Mouse (Mus musculus) heart, embryonic 16.5 days (tissue): ENCODE measurements around the gene Gxylt2. TPM values are rescaled to one million over a fixed set of nuclear protein-coding genes. Genes with fewer than 3 reads are reported as not detected.

Experiments used
- ATAC-seq: fragments of 200-750 bp; cut with Nextera tagmentation; replicated peaks from 2 replicates; pipeline ENCODE4 v1.8.0; 2017; ENCODE audit warnings: moderate number of reproducible peaks; ENCODE audit not compliant: insufficient read depth, low FRiP score; ENCODE audit errors: extremely low read depth
- H3K27ac ChIP-seq: fragments of 300-500 bp; sonication (generic); 2 replicates; pipeline ENCODE4 v1.5.1; 2014; ENCODE audit warnings: mild to moderate bottlenecking, low read length, control low read depth, moderate library complexity
- H3K27me3 ChIP-seq: fragments of 300-500 bp; sonication (generic); 2 replicates; pipeline ENCODE4 v1.6.1; 2014; ENCODE audit warnings: low read length, mixed read lengths; ENCODE audit not compliant: control insufficient read depth, insufficient read depth
- H3K36me3 ChIP-seq: fragments of 300-500 bp; sonication (generic); 2 replicates; pipeline ENCODE4 v1.6.1; 2014; ENCODE audit not compliant: control insufficient read depth, insufficient read depth
- H3K4me1 ChIP-seq: fragments of 300-500 bp; sonication (generic); 2 replicates; pipeline ENCODE4 v1.6.1; 2014; ENCODE audit warnings: low read length, mixed read lengths; ENCODE audit not compliant: control insufficient read depth, insufficient read depth
- H3K4me2 ChIP-seq: fragments of 300-500 bp; sonication (generic); 2 replicates; pipeline ENCODE4 v1.6.1; 2014; ENCODE audit warnings: low read depth, mild to moderate bottlenecking, control low read depth, low read length
- H3K4me3 ChIP-seq: fragments of 300-500 bp; sonication (generic); 2 replicates; pipeline ENCODE4 v1.5.1; 2014; ENCODE audit warnings: mild to moderate bottlenecking, control low read depth, low read length
- H3K9ac ChIP-seq: fragments of 300-500 bp; sonication (generic); 2 replicates; pipeline ENCODE4 v1.6.1; 2014; ENCODE audit warnings: low read length, control low read depth
- H3K9me3 ChIP-seq: fragments of 300-500 bp; sonication (generic); replicated peaks from 2 replicates; pipeline ENCODE4 v1.6.1; 2016; ENCODE audit warnings: low read length; ENCODE audit not compliant: control insufficient read depth
- WGBS: fragments of 180-500 bp; shearing (Covaris S2); extraction: QIAGEN DNeasy Blood & Tissue Kit; methylation state at CpG from one replicate; pipeline ENCODE4 v1.1.7; 2014; 5-methylcytosine and 5-hydroxymethylcytosine counted together
- polyA plus RNA-seq: library from polyadenylated mRNA; unstranded; fragments of >200 nt; fragmentation: Nextera tagmentation; extraction: Ambion mirVana; gene quantifications from 2 replicates; pipeline ENCODE4 v1.2.1, GENCODE M21; 2015

Gxylt2 gene
- polyA plus RNA-seq: 3.4 and 3.6 TPM in 2 replicates

GRCm38 (mm10) chr6:100704574-100705365 is at the start of gene Gxylt2:
Gene Gxylt2 (plus strand): TSS chr6:100704734.
- peaks cover 10% of the 10 kb centered on the region for H3K4me1 ChIP-seq
- peak; percentile 91 for ATAC-seq
- H3K9me3 ChIP-seq: no peaks in the 10 kb centered on the region
- H3K4me3 ChIP-seq: peak within 1 kb of the TSS; percentile 62
- H3K27ac ChIP-seq: peak within 1 kb of the TSS; percentile 51; the same call in 1 of the 2 replicates
- H3K4me2 ChIP-seq: peak within 1 kb of the TSS; percentile 95
- peak within 1 kb of the TSS; percentile 79 for H3K9ac ChIP-seq
- WGBS: under 1% methylated on average over 76 of the region's 77 CpGs
- H3K27me3 ChIP-seq: peaks cover 25% of the 10 kb centered on the region
- H3K36me3 ChIP-seq: no peaks in the 10 kb centered on the region

GRCm38 (mm10) chr6:100660395-100660794 is 44.1 kb upstream of the Gxylt2 start:
- 75% methylated on average over 5 of the region's 5 CpGs for WGBS
- Histone ChIP-seq H3K9me3 (no peaks in the 10 kb centered on the region), H3K36me3 (peaks cover 12% of the 10 kb centered on the region), H3K4me1 (no peaks in the 10 kb centered on the region), H3K4me3 (no peak overlapping the region), H3K27me3 (no peaks in the 10 kb centered on the region), H3K9ac (no peak overlapping the region), H3K27ac (no peak overlapping the region), H3K4me2 (no peak overlapping the region)
- ATAC-seq: peak; percentile 49; the same call in 1 of the 2 replicates

GRCm38 (mm10) chr6:100662224-100662623 is 42.3 kb upstream of the Gxylt2 start:
- no peaks in the 10 kb centered on the region for H3K9me3 ChIP-seq
- H3K36me3 ChIP-seq: peaks cover 12% of the 10 kb centered on the region
- H3K27me3 ChIP-seq: no peaks in the 10 kb centered on the region
- no peak overlapping the region for H3K4me3 ChIP-seq
- ATAC-seq: no peak; the same call in 1 of the 2 replicates
- no peak overlapping the region for H3K9ac ChIP-seq
- H3K4me1 ChIP-seq: no peaks in the 10 kb centered on the region
- WGBS: 61% methylated on average over 6 of the region's 6 CpGs
- H3K4me2 ChIP-seq: no peak overlapping the region
- no peak overlapping the region for H3K27ac ChIP-seq

- Histone ChIP-seq H3K4me3 (no peak overlapping the region), H3K9me3 (no peaks in the 10 kb centered on the region), H3K36me3 (peaks cover 12% of the 10 kb centered on the region), H3K27ac (no peak overlapping the region), H3K27me3 (no peaks in the 10 kb centered on the region), H3K4me1 (peaks cover 7% of the 10 kb centered on the region), H3K9ac (no peak overlapping the region), H3K4me2 (no peak overlapping the region)
- ATAC-seq: no peak
- 89% methylated on average over 8 of the region's 8 CpGs for WGBS
Observed at GRCm38 (mm10) chr6:100667644-100668043, 36.9 kb upstream of the Gxylt2 start.

- Histone ChIP-seq H3K4me2 (no peak overlapping the region), H3K9ac (no peak overlapping the region), H3K4me3 (no peak overlapping the region), H3K36me3 (peaks cover 10% of the 10 kb centered on the region), H3K27me3 (no peaks in the 10 kb centered on the region), H3K27ac (no peak overlapping the region), H3K4me1 (peaks cover 7% of the 10 kb centered on the region), H3K9me3 (no peaks in the 10 kb centered on the region)
- 29% methylated on average over 2 of the region's 2 CpGs for WGBS
- no peak for ATAC-seq
Observed at GRCm38 (mm10) chr6:100668858-100669257, 35.7 kb upstream of the Gxylt2 start.

GRCm38 (mm10) chr6:100670370-100670841 is 34.1 kb upstream of the Gxylt2 start:
- Histone ChIP-seq H3K27me3 (no peaks in the 10 kb centered on the region), H3K9ac (peak overlapping the region; percentile 86), H3K4me1 (peaks cover 7% of the 10 kb centered on the region), H3K27ac (peak overlapping the region; percentile 59), H3K4me3 (peak overlapping the region; percentile 98), H3K36me3 (no peaks in the 10 kb centered on the region), H3K4me2 (peak overlapping the region; percentile 95), H3K9me3 (no peaks in the 10 kb centered on the region)
- ATAC-seq: peak; percentile 45
- under 1% methylated on average over 32 of the region's 32 CpGs for WGBS

GRCm38 (mm10) chr6:100670880-100671344 is 33.6 kb upstream of the Gxylt2 start, which contains the start of gene Shq1:
Gene Shq1 (minus strand): TSS chr6:100671157.
- no peaks in the 10 kb centered on the region for H3K9me3 ChIP-seq
- peak; percentile 91 for ATAC-seq
- H3K4me2 ChIP-seq: peak within 1 kb of the TSS; percentile 95
- H3K36me3 ChIP-seq: no peaks in the 10 kb centered on the region
- H3K9ac ChIP-seq: peak within 1 kb of the TSS; percentile 86
- WGBS: under 1% methylated on average over 49 of the region's 49 CpGs
- peak within 1 kb of the TSS; percentile 98 for H3K4me3 ChIP-seq
- H3K27me3 ChIP-seq: no peaks in the 10 kb centered on the region
- peaks cover 7% of the 10 kb centered on the region for H3K4me1 ChIP-seq
- peak within 1 kb of the TSS; percentile 59 for H3K27ac ChIP-seq

GRCm38 (mm10) chr6:100671401-100671800 is 33.1 kb upstream of the Gxylt2 start:
- H3K27ac ChIP-seq: no peak overlapping the region
- ATAC-seq: no peak
- peaks cover 7% of the 10 kb centered on the region for H3K4me1 ChIP-seq
- H3K4me3 ChIP-seq: peak overlapping the region; percentile 98
- H3K9ac ChIP-seq: no peak overlapping the region; the same call in 1 of the 2 replicates
- H3K36me3 ChIP-seq: no peaks in the 10 kb centered on the region
- H3K4me2 ChIP-seq: peak overlapping the region; percentile 95
- no peaks in the 10 kb centered on the region for H3K9me3 ChIP-seq
- WGBS: 6% methylated on average over 7 of the region's 7 CpGs
- no peaks in the 10 kb centered on the region for H3K27me3 ChIP-seq

DNA sequence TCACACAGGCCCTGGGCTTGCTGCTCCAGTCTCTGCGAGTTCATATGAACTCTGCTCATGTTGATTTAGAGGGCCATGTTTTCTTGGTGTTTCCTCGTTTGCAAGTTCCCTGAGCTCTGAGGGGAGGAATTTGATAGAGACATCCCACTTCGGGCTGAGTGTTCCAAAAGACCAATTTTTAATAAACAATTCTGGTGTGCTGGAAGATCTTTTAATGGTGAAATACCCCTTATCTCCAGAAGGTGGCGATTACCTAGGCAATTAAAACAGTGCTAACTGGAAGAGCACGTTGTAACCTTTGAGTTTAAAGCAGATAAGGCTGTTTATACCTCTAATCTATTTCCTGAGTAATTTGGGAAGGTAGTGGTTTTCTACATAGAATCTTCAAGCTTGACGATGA is 29.6 kb upstream of the Gxylt2 start:
- no peak overlapping the region for H3K27ac ChIP-seq
- H3K4me3 ChIP-seq: no peak overlapping the region
- no peaks in the 10 kb centered on the region for H3K36me3 ChIP-seq
- H3K9ac ChIP-seq: no peak overlapping the region
- no peak for ATAC-seq
- no peaks in the 10 kb centered on the region for H3K27me3 ChIP-seq
- no peaks in the 10 kb centered on the region for H3K9me3 ChIP-seq
- H3K4me2 ChIP-seq: no peak overlapping the region
- 19% methylated on average over 6 of the region's 6 CpGs for WGBS
- H3K4me1 ChIP-seq: peaks cover 7% of the 10 kb centered on the region
